Mouse (Mus musculus) heart, embryonic 10.5 days (tissue): Measurements from ENCODE around the gene Nabp2. TPM values are rescaled to one million over a fixed set of nuclear protein-coding genes. Genes with fewer than 3 reads are reported as not detected.

Experiments used
- DNase-seq: peaks from one replicate; pipeline ENCODE4 v3.0.0-alpha.2; 2017; ENCODE audit warnings: low spot score
- H3K27ac ChIP-seq: fragments of 300-500 bp; sonication (generic); 2 replicates; pipeline ENCODE4 v1.5.1; 2016; ENCODE audit warnings: mild to moderate bottlenecking
- H3K27me3 ChIP-seq: fragments of 300-500 bp; sonication (generic); 2 replicates; pipeline ENCODE4 v1.6.1; 2016; ENCODE audit warnings: mild to moderate bottlenecking; ENCODE audit not compliant: poor library complexity, insufficient read depth, severe bottlenecking
- H3K36me3 ChIP-seq: fragments of 300-500 bp; sonication (generic); 2 replicates; pipeline ENCODE4 v1.6.1; 2016; ENCODE audit warnings: mild to moderate bottlenecking, moderate library complexity
- H3K4me1 ChIP-seq: fragments of 300-500 bp; sonication (generic); 2 replicates; pipeline ENCODE4 v1.6.1; 2016; ENCODE audit warnings: mild to moderate bottlenecking
- H3K4me3 ChIP-seq: fragments of 300-500 bp; sonication (generic); 2 replicates; pipeline ENCODE4 v1.5.1; 2016; ENCODE audit warnings: mild to moderate bottlenecking, moderate library complexity
- H3K9me3 ChIP-seq: fragments of 300-500 bp; sonication (generic); 2 replicates; pipeline ENCODE4 v1.6.1; 2016; ENCODE audit warnings: mild to moderate bottlenecking, moderate library complexity
- WGBS: fragments of 180-500 bp; shearing (Covaris S2); methylation state at CpG from one replicate; pipeline ENCODE4 v1.1.7; 2016; 5-methylcytosine and 5-hydroxymethylcytosine counted together
- polyA plus RNA-seq: library from polyadenylated mRNA; unstranded; fragments of >200 nt; fragmentation: Nextera tagmentation; extraction: Ambion mirVana; gene quantifications from 2 replicates; pipeline ENCODE4 v1.2.1, GENCODE M21; 2016

Gene Nabp2
- polyA plus RNA-seq, 1 experiment from 2014 or later: 87.9 TPM

- H3K4me3 ChIP-seq: no peak overlapping the region
- H3K36me3 ChIP-seq: peaks cover 83% of the 10 kb centered on the region
- DNase-seq: no peak
- H3K27ac ChIP-seq: no peak overlapping the region
- no peaks in the 10 kb centered on the region for H3K27me3 ChIP-seq
- WGBS: 72% methylated on average over 5 of the region's 5 CpGs
- no peaks in the 10 kb centered on the region for H3K4me1 ChIP-seq
- H3K9me3 ChIP-seq: no peaks in the 10 kb centered on the region
These were observed 11.1 kb upstream of the Nabp2 start for GRCm38 (mm10) chr10:128422426-128422825.

GRCm38 (mm10) chr10:128414848-128415247 is 3.6 kb upstream of the Nabp2 start:
- WGBS: 81% methylated on average over 5 of the region's 5 CpGs
- H3K4me3 ChIP-seq: no peak overlapping the region
- H3K27ac ChIP-seq: no peak overlapping the region

GRCm38 (mm10) chr10:128413076-128413475 is 1.8 kb upstream of the Nabp2 start:
- Histone ChIP-seq H3K36me3 (peaks cover 43% of the 10 kb centered on the region), H3K27me3 (no peaks in the 10 kb centered on the region)
- 77% methylated on average over 1 of the region's 1 CpGs for WGBS

More at GRCm38 (mm10) chr10:128414848-128415247, 3.6 kb upstream of the Nabp2 start:
- DNase-seq: no peak
- H3K27me3 ChIP-seq: no peaks in the 10 kb centered on the region
- H3K4me1 ChIP-seq: peaks cover 34% of the 10 kb centered on the region
- H3K9me3 ChIP-seq: no peaks in the 10 kb centered on the region
- peaks cover 57% of the 10 kb centered on the region for H3K36me3 ChIP-seq

GRCm38 (mm10) chr10:128412558-128412957 is 1.3 kb upstream of the Nabp2 start:
- H3K4me1 ChIP-seq: peaks cover 46% of the 10 kb centered on the region
- H3K27ac ChIP-seq: peak overlapping the region; percentile 92
- no peaks in the 10 kb centered on the region for H3K27me3 ChIP-seq
- 54% methylated on average over 1 of the region's 1 CpGs for WGBS
- no peak for DNase-seq
- peak overlapping the region; percentile 98 for H3K4me3 ChIP-seq
- H3K9me3 ChIP-seq: no peaks in the 10 kb centered on the region
- peaks cover 43% of the 10 kb centered on the region for H3K36me3 ChIP-seq

More at GRCm38 (mm10) chr10:128413076-128413475, 1.8 kb upstream of the Nabp2 start:
- H3K4me1 ChIP-seq: peaks cover 45% of the 10 kb centered on the region
- peak overlapping the region; percentile 98; the same call in 1 of the 2 replicates for H3K4me3 ChIP-seq
- no peaks in the 10 kb centered on the region for H3K9me3 ChIP-seq
- no peak overlapping the region for H3K27ac ChIP-seq
- DNase-seq: no peak

- DNase-seq: no peak
- Histone ChIP-seq H3K27me3 (no peaks in the 10 kb centered on the region), H3K4me3 (peak overlapping the region; percentile 98), H3K27ac (peak overlapping the region; percentile 92), H3K9me3 (no peaks in the 10 kb centered on the region), H3K36me3 (peaks cover 38% of the 10 kb centered on the region), H3K4me1 (peaks cover 46% of the 10 kb centered on the region)
- WGBS: under 1% methylated on average over 14 of the region's 14 CpGs
These were observed 726 bp upstream of the Nabp2 start for GRCm38 (mm10) chr10:128412055-128412381.

GRCm38 (mm10) chr10:128410560-128410845 is 789 bp downstream of the Nabp2 start:
- DNase-seq: no peak

GRCm38 (mm10) chr10:128409692-128410559 is 1.4 kb downstream of the Nabp2 start:
- peaks cover 43% of the 10 kb centered on the region for H3K4me1 ChIP-seq
- 6% methylated on average over 36 of the region's 36 CpGs for WGBS
- no peaks in the 10 kb centered on the region for H3K9me3 ChIP-seq
- DNase-seq: peak; percentile 99
- peak overlapping the region; percentile 98 for H3K4me3 ChIP-seq
- H3K27me3 ChIP-seq: no peaks in the 10 kb centered on the region
- peaks cover 30% of the 10 kb centered on the region for H3K36me3 ChIP-seq
- H3K27ac ChIP-seq: peak overlapping the region; percentile 92

More at GRCm38 (mm10) chr10:128410560-128410845, 789 bp downstream of the Nabp2 start:
- Histone ChIP-seq H3K27ac (peak overlapping the region; percentile 92), H3K9me3 (no peaks in the 10 kb centered on the region), H3K27me3 (no peaks in the 10 kb centered on the region), H3K4me1 (peaks cover 46% of the 10 kb centered on the region), H3K36me3 (peaks cover 34% of the 10 kb centered on the region), H3K4me3 (peak overlapping the region; percentile 98)
- 28% methylated on average over 4 of the region's 4 CpGs for WGBS

- Histone ChIP-seq H3K9me3 (no peaks in the 10 kb centered on the region), H3K36me3 (peaks cover 26% of the 10 kb centered on the region), H3K27ac (peak overlapping the region; percentile 92), H3K27me3 (no peaks in the 10 kb centered on the region), H3K4me3 (peak overlapping the region; percentile 98), H3K4me1 (peaks cover 39% of the 10 kb centered on the region)
- 18% methylated on average over 35 of the region's 35 CpGs for WGBS
- no peak for DNase-seq
These were observed 2.4 kb downstream of the Nabp2 start for GRCm38 (mm10) chr10:128408591-128409535.

- H3K4me3 ChIP-seq: no peak overlapping the region
- H3K27ac ChIP-seq: no peak overlapping the region
- peaks cover 19% of the 10 kb centered on the region for H3K4me1 ChIP-seq
- H3K27me3 ChIP-seq: no peaks in the 10 kb centered on the region
- DNase-seq: no peak
- peaks cover 29% of the 10 kb centered on the region for H3K36me3 ChIP-seq
- 85% methylated on average over 7 of the region's 7 CpGs for WGBS
- no peaks in the 10 kb centered on the region for H3K9me3 ChIP-seq
These were observed 7.4 kb downstream of the Nabp2 start for GRCm38 (mm10) chr10:128403931-128404330.

GRCm38 (mm10) chr10:128401638-128402037 is 9.7 kb downstream of the Nabp2 start:
- DNase-seq: no peak
- Histone ChIP-seq H3K36me3 (peaks cover 23% of the 10 kb centered on the region), H3K4me1 (peaks cover 19% of the 10 kb centered on the region), H3K9me3 (no peaks in the 10 kb centered on the region), H3K27ac (no peak overlapping the region), H3K4me3 (no peak overlapping the region), H3K27me3 (no peaks in the 10 kb centered on the region)
- WGBS: 72% methylated on average over 9 of the region's 9 CpGs

- H3K4me1 ChIP-seq: peaks cover 24% of the 10 kb centered on the region
- DNase-seq: no peak
- no peaks in the 10 kb centered on the region for H3K27me3 ChIP-seq
- H3K36me3 ChIP-seq: peaks cover 23% of the 10 kb centered on the region
- no peaks in the 10 kb centered on the region for H3K9me3 ChIP-seq
- H3K4me3 ChIP-seq: no peak within 1 kb of the TSS
- no peak within 1 kb of the TSS; the same call in 1 of the 2 replicates for H3K27ac ChIP-seq
- 31% methylated on average over 2 of the region's 2 CpGs for WGBS
These were observed 10.2 kb downstream of the Nabp2 start, which contains the start of gene Slc39a5 for GRCm38 (mm10) chr10:128401056-128401455. Slc39a5 (minus strand) TSS chr10:128401229.

GRCm38 (mm10) chr10:128400338-128400737 is 11.0 kb downstream of the Nabp2 start:
- Histone ChIP-seq H3K4me3 (no peak overlapping the region), H3K9me3 (no peaks in the 10 kb centered on the region), H3K27ac (no peak overlapping the region; the same call in 1 of the 2 replicates), H3K36me3 (peaks cover 24% of the 10 kb centered on the region), H3K4me1 (peaks cover 31% of the 10 kb centered on the region), H3K27me3 (no peaks in the 10 kb centered on the region)
- 27% methylated on average over 5 of the region's 5 CpGs for WGBS
- no peak for DNase-seq

- peaks cover 40% of the 10 kb centered on the region for H3K4me1 ChIP-seq
- H3K4me3 ChIP-seq: no peak overlapping the region
- H3K9me3 ChIP-seq: no peaks in the 10 kb centered on the region
- H3K27me3 ChIP-seq: no peaks in the 10 kb centered on the region
- peaks cover 50% of the 10 kb centered on the region for H3K36me3 ChIP-seq
- WGBS: 66% methylated on average over 7 of the region's 7 CpGs
- 0 out of 2 replicates have a peak overlapping the region, but pooled peaks have one; percentile 36 for H3K27ac ChIP-seq
- DNase-seq: no peak
These were observed 13.8 kb downstream of the Nabp2 start for GRCm38 (mm10) chr10:128397466-128397865.
